Comparison of ENCODE assay signal across 8 mouse cellular contexts in the genomic region with DNA sequence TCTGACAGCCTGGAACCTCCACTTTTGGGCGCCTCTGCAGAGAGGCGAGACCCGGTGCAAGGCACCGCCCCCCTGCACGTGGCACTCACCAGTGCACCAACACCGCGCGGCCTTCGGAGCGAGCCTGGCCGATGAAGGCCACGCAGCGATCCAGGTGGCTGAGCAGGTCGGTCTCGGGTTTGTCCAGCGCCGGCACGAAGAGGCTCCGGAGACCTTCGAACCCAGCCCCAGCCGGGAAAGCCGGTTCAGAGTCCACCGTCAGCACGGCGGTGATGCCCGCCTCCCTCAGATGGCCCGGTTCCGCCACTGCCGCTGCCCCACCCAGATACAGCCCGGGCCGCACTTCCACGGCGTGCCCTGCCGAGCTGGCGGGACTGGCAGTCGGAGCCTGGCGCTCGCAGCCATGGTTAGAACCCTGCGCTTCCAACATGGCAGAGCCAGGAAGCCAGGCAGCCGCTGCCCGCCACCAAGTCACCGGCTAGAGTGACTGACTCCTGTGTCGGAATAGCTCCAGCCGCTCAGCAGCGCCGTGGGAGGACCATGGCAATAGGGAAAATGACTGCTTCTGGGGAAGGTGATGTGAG. TPM values are rescaled to one million over a fixed set of nuclear protein-coding genes. Genes with fewer than 3 reads are reported as not detected.
DNase-seq lines count a peak whose midpoint lies in the region; ATAC-seq lines count a peak whose summit lies in the region.

Gene Gm26620 (plus strand): TSS at position 88 of the 584 bp plus-strand sequence.
Gene Dusp12 (minus strand): TSS at position 563 of the 584 bp plus-strand sequence.

- H3K27ac ChIP-seq in hindbrain, embryonic 14.5 days = peak within 1 kb of the TSS; percentile 81

- ATAC-seq in hindbrain, embryonic 14.5 days (ENCODE audit: low FRiP score) = peak; percentile 93

- H3K4me1 ChIP-seq in hindbrain, embryonic 14.5 days (replicated peaks; ENCODE audit: control insufficient read depth, insufficient read depth, low read length) = peaks cover 8% of the 10 kb centered on the region; the same call in 1 of the 2 replicates

- DNase-seq in ZHBTc4 (ENCODE audit: low read depth, low spot score) = peak; percentile 94
- DNase-seq in cerebellum, postnatal 4 days (ENCODE audit: low spot score in 2 of 2) = peak; percentile 67 to 81
- DNase-seq in frontal cortex, postnatal 36 days (ENCODE audit: low spot score in 2 of 2) = peak; percentile 86 to 92
- DNase-seq in hindbrain, embryonic 14.5 days (ENCODE audit: low spot score) = peak; percentile 90
- DNase-seq in left cerebral cortex, adult 11 months (ENCODE audit: low spot score) = peak; percentile 80
- peak; percentile 92 for DNase-seq in lung, postnatal 36 days
- DNase-seq in retina, embryonic 14.5 days (ENCODE audit: low spot score) = peak; percentile 97
- DNase-seq in thymus, postnatal 36 days = peak; percentile 79 to 83

- H3K4me3 ChIP-seq in hindbrain, embryonic 14.5 days (replicated peaks; ENCODE audit: low read length) = peak within 1 kb of the TSS; percentile 97

- H3K4me2 ChIP-seq in hindbrain, embryonic 14.5 days (replicated peaks) = peak within 1 kb of the TSS; percentile 75

- peaks cover 7% of the 10 kb centered on the region; the same call in 1 of the 2 replicates for H3K36me3 ChIP-seq in hindbrain, embryonic 14.5 days (replicated peaks; ENCODE audit: control insufficient read depth, insufficient read depth)

- no peaks in the 10 kb centered on the region for H3K27me3 ChIP-seq in hindbrain, embryonic 14.5 days (ENCODE audit: control insufficient read depth, insufficient read depth, low read length)

- WGBS in hindbrain, embryonic 14.5 days = under 1% methylated on average over 46 of the region's 46 CpGs

- no peaks in the 10 kb centered on the region for H3K9me3 ChIP-seq in hindbrain, embryonic 14.5 days (ENCODE audit: control insufficient read depth, low read length)

- H3K9ac ChIP-seq in hindbrain, embryonic 14.5 days = peak within 1 kb of the TSS; percentile 96

RNA-seq across cellular contexts. Expression of gene Gm26620, which starts in this region (rescaled TPM):
- polyA plus RNA-seq in hindbrain, embryonic 14.5 days (2014; fragmentation: Nextera tagmentation; extraction: Ambion mirVana) = 0.48 and 0.56 TPM in 2 replicates

RNA-seq across cellular contexts. Expression of gene Dusp12, which starts in this region (rescaled TPM):
- 41.2 and 45.9 TPM in 2 replicates for polyA plus RNA-seq in hindbrain, embryonic 14.5 days (2014; fragmentation: Nextera tagmentation; extraction: Ambion mirVana)

Comparison
In these comparisons a context has a peak if more than half of its experiments do, and no peak if none do; other contexts are left out.
1. Peak in every context shown above with its lines: DNase-seq, ATAC-seq, H3K4me3 ChIP-seq and H3K27ac ChIP-seq.